Mouse (Mus musculus): ENCODE data around the gene Ccdc38. TPM values are rescaled to one million over a fixed set of nuclear protein-coding genes. Genes with fewer than 3 reads are reported as not detected.

The Ccdc38 gene
- total RNA-seq, 2 experiments from 2014 or later = not detected

DNA sequence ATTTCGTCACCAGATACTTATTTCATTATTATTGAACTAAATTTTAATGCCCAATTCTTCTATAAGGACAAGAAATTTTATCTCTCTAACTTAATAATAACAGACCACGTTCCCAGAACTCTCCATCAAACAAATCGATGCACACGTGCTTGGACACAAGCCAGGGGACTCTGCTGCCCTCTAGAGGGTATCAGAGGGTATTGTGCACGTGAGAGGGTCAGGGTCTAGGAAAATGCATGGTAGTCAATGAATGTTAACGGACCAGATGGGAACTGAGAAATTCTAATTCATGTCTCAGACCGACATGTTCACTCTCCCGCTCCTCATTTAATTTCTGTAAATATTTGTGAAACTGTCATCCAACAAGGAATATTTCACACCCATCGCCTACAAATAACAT lies 67.6 kb downstream of the Ccdc38 start:
- no peak for DNase-seq (ENCODE audit: low spot score in 2 of 2)

DNA sequence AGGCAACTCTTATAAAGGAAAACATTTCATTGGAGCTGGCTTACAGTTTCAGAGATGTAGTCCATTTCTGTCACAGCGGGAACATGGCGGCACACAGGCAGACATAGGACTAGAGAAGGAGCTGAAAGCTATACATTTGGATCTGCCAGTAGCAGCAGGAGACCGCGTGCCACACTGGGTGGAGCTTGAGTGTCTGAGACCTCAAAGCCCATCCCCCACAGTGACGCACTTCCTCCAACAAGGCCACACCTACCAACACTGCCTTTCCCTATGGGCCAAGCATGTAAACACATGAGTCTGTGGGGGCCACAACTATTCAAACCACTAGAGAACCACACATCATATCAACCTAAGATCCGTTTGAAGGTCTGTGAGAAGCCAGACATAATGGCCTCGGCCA lies 68.8 kb downstream of the Ccdc38 start:
- no peak for DNase-seq (ENCODE audit: low spot score in 2 of 2)

DNA sequence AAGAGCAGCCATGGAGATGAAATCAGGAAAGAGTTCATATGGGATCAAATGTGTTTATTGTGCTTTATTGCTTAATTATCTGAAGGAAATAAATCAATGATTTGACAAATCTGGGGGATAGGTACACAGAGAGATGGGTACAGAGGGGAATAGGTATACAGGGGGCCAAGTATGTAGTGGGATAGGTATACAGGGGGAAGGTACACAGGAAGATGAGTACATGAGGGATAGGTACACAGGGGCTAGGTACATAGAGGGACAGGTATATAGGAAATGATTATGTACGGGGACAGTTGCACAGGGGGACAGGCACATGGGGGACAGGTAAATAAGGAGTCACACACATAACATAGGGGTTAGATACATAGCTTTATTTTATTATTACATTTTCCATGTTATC lies 70.5 kb downstream of the Ccdc38 start:
- no peak for DNase-seq (ENCODE audit: low spot score in 2 of 2)

DNA sequence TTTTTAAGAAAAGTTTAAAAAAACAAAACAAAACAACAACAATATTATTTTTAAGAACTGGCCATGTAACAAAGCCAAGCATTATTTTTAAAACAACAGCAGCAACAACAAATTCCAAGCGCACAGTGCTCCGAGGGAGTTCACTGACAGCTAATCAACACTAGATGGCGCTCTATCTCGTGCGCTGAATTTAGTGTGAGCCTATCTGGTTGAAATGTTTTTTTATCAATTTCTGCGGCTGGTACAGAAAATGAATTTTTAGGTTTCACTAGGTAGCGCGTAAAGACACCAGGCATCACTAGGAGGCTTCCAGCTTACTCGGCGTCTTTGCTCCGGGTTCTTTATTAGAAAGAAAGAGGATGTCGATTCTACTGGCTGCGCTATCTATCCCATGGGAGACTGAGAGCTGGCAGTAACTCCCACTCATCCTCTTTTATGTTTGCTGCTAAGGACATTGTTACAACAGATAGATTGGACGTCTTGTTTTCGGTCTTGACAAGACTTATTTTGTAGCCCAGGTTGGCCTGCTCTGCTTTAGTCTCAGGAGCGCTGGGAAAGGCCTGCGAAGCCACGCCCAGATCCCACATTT lies 71.1 kb downstream of the Ccdc38 start:
- DNase-seq (ENCODE audit: low spot score in 2 of 2) = no peak

DNA sequence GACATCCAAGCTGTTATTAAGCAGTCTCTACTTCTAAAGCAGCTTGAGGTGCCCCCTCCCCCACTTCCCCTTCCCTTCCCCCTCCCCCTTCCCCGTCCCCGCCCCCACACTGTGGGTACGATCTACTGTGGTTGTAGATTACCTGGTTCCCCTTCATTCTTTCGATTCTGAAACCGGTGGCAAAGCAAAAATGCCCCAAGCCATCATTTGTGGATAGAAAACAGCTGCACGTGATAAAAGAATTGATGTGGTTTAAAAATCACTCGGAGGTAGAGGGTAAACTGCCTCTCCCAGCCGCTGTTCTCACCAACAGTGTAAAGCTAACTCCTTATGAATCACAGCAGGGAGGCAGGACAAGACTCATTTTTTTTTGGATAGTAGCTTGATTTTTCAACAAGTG lies 74.4 kb downstream of the Ccdc38 start:
- DNase-seq (ENCODE audit: low spot score in 2 of 2) = no peak

DNA sequence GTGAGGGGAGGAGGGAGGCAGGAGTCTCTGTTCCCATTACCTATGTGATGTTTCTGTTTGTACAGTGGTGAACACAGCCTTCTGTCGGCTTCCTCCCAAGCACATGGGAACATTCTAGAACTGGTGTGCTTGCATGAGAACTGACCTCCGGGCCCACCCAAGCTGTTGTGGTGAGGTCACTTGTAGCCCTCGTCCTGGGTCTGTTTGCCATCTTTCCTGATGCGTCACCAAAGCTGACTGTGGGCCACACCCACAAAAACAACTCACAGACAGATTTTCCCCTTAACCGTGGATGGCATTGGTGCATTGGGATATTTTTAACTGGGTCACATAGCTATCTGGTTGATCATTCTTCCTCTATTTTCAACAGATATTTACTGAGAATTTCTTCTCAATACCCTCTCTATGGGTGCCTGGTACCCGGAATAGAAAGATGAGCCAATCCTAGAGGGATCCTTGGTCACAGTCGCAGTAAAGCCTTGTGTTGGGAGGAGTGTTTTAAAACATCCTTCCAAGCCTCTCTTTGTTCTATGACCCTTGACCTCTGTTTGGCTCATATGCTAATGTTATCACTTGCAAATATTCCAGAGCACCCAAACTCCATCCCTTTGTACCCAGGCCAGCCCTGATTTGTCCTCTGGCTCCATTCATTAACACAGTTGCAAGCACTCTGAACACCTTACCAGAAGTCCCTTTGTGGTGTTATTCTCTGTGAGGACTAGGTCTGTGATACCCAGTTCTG lies 80.2 kb downstream of the Ccdc38 start:
- DNase-seq (ENCODE audit: low spot score in 2 of 2) = no peak

DNA sequence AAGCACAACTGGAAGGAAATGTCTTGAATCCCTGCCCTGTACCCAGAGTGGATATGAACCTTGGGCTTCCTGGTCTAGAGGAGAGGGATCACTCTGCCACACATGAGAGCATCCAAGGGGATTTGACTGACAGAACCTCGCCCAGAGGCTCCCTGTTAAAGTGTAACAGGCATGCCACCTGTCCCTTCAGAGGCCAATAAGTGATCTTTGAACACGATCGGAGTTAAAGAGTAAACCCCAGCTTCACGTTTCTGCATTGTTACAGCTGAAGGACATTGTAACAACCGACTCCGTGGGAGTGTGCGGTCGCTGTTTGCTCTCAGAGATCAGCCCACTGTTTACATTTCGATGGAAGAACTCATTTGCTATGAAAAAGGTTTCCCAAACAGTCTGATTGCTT lies 83.3 kb downstream of the Ccdc38 start:
- no peak for DNase-seq (ENCODE audit: low spot score in 2 of 2)

DNA sequence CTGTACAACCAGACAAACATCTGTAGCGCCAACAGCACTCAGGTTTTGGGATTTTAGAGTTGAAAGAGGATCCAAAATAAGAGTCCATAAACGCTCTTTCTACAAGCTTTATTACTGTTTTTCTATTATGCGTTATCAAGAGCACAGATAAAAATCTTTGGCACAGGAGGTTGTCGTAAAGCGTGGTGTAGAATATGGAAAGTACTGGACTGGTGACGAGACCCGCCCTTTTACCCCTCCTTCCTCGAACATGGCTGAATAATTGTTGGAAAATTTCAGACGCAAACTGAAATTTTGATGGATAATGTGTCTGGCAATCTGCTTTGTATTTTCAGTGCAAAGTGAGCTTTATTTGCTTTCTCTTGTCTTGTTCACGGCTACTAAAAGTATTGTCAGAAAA lies 83.7 kb downstream of the Ccdc38 start:
- no peak for DNase-seq (ENCODE audit: low spot score in 2 of 2)

DNA sequence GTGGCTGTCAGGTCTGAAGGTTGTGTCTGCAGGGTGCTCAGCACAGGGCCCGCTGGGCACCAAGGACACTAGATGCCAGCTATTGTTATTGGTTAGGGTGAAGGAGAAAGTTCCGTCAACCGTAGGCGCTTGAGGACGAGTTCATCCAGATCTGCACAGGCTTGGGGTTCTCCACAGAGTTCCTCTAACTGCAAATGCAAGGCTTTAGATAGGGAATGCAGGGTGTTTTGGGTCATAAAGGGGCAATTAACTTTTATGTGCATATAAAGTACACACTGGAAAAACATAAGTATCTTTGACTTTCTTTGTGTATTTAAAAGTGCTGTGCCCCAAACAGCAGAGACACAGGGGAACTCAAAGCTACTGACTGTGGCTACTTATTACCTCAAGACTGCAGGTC lies 89.9 kb downstream of the Ccdc38 start:
- no peak for DNase-seq (ENCODE audit: low spot score in 2 of 2)

DNA sequence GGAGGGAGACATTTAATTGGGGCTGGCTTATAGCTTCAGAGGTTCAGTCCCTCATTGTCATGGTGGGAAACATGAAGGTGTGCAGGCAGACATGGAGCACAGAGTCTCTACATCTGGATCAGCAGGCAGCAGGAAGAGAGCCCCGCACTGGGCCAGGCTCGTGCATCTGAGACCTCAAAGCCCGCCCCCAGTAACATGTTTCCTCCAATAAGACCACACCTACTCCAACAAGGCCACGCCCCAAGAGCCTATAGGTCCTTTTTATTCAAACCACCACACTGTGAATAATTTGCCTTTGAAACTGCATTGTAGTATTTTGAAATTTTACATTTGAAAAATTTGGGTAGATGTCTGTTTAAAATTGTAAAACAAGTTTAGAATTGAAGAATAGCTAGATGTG lies 91.7 kb downstream of the Ccdc38 start:
- no peak for DNase-seq (ENCODE audit: low spot score in 2 of 2)

DNA sequence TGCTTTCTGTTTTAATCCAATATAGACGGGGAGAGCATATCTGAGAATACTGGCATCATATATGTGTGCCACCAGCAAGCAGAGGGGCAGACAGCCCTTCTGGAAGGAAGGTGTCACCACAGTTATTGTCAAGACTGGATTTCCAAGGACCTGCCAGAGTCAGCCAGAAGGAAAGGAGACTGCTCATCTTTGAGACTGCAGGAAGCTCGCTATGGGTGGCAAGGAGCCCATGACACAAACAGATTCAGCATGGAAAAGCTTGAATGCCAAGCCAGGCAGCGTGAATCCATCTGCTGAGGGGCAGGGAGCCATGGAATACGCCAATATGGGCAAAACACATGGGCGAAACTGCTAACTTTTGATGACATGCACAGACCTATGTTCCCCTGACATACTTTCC lies 93.1 kb downstream of the Ccdc38 start:
- no peak for DNase-seq (ENCODE audit: low spot score in 2 of 2)

Other genes with a start within 250 kb of the Ccdc38 start
- gene Elk3, start 229.5 kb upstream of the Ccdc38 start, total RNA-seq (2021) = 10 to 100 TPM; 71.3 to 72.3 TPM
- 10 to 100 TPM; 90.0 to 93.3 TPM for gene Lta4h, start 87.2 kb upstream of the Ccdc38 start, total RNA-seq (2021)
- gene Hal, start 51.9 kb upstream of the Ccdc38 start, total RNA-seq (2021) = 1 to 10 TPM in 1 of 2 experiments, under 1 TPM in 1; 0.17 to 5.9 TPM
- 1 to 10 TPM in 1 of 2 experiments, under 1 TPM in 1; 0.36 to 4.0 TPM for gene Amdhd1, start 599 bp upstream of the Ccdc38 start, total RNA-seq (2021)
- 10 to 100 TPM; 22.7 to 23.7 TPM for gene Snrpf, start 49.1 kb downstream of the Ccdc38 start, total RNA-seq (2021)
- 10 to 100 TPM; 12.9 to 14.8 TPM for gene Ntn4, start 100.0 kb downstream of the Ccdc38 start, total RNA-seq (2021)